Mouse (Mus musculus): ENCODE results near the gene Trip12. TPM values are rescaled to one million over a fixed set of nuclear protein-coding genes. Genes with fewer than 3 reads are reported as not detected.
A peak's percentile ranks its signal among the peaks of the same experiment; 100 is the strongest.

Trip12 gene
- 48.1 and 51.3 TPM in 2 replicates for polyA plus RNA-seq (2012; rRNA removed)

- no peaks in the 10 kb centered on the region for H3K36me3 ChIP-seq (ENCODE audit: control insufficient read depth, insufficient read depth, low read length)
- peak within 1 kb of the TSS; percentile 90 for H3K4me3 ChIP-seq (ENCODE audit: control insufficient read depth, insufficient read depth, low read length)
- TF ChIP-seq CTCF (IDR thresholded peaks at IDR 0.05; ENCODE audit: borderline replicate concordance, control insufficient read depth, extremely low read depth, insufficient read depth, low read length, poor library complexity): no peak
- TF ChIP-seq POLR2A (IDR thresholded peaks at IDR 0.05; ENCODE audit: control insufficient read depth, extremely low read depth, insufficient read depth, low read length, poor library complexity): no peak
- H3K27me3 ChIP-seq (ENCODE audit: control insufficient read depth, insufficient read depth, low read length): no peaks in the 10 kb centered on the region
- under 1% methylated on average over 39 of the region's 39 CpGs for WGBS
- peak within 1 kb of the TSS; percentile 72 for H3K27ac ChIP-seq (ENCODE audit: control insufficient read depth, insufficient read depth, low read length)
- peaks cover 7% of the 10 kb centered on the region for H3K4me1 ChIP-seq (replicated peaks; ENCODE audit: control insufficient read depth, insufficient read depth, low read length)
- no peak for DNase-seq
Observed at GRCm38 (mm10) chr1:84840018-84840664, at the start of gene Trip12. Trip12 (minus strand) TSS chr1:84840516.

- Histone ChIP-seq H3K36me3 (ENCODE audit: control insufficient read depth, insufficient read depth, low read length) (no peaks in the 10 kb centered on the region), H3K4me3 (ENCODE audit: control insufficient read depth, insufficient read depth, low read length) (no peak overlapping the region), H3K4me1 (replicated peaks; ENCODE audit: control insufficient read depth, insufficient read depth, low read length) (no peaks in the 10 kb centered on the region), H3K27ac (ENCODE audit: control insufficient read depth, insufficient read depth, low read length) (no peak overlapping the region), H3K27me3 (ENCODE audit: control insufficient read depth, insufficient read depth, low read length) (no peaks in the 10 kb centered on the region)
- WGBS: 93% methylated on average over 7 of the region's 7 CpGs
- no peak for TF ChIP-seq POLR2A (IDR thresholded peaks at IDR 0.05; ENCODE audit: control insufficient read depth, extremely low read depth, insufficient read depth, low read length, poor library complexity)
- TF ChIP-seq CTCF (IDR thresholded peaks at IDR 0.05; ENCODE audit: borderline replicate concordance, control insufficient read depth, extremely low read depth, insufficient read depth, low read length, poor library complexity): no peak
- DNase-seq: no peak
Observed at GRCm38 (mm10) chr1:84890005-84890393, 49.7 kb upstream of the Trip12 start.

DNA sequence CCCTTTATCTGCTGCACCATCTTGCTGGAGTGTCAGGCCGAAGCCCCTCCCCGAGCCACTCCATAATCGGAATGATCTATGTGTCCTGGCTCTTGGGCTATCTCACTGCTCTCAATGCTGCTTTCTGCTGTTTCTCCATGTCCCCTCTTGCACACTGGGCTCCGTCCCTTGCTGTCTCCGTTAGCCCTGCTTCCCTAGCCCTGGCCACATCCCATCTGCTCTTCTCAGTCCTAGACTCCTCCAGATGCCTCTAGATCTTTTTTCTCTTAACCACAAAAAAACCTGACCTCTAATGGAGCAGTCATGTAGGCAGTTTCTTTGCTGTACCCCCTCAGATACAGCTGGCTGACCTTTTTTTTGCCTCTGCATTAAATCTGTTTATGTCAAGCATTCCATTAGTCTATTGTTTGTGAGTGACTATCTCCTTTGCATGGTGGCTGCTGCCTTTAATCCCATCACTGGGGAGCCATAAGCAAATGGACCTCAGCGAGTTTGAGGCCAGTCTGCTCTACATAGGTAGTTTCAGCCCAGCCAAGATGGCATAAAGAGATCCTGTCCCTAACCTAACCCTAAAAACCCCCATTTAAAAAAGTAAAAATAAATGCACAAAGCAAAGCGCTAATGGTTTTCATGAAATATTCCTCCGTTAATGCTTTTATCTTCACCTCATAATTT lies 49.2 kb upstream of the Trip12 start:
- Histone ChIP-seq H3K27me3 (ENCODE audit: control insufficient read depth, insufficient read depth, low read length) (no peaks in the 10 kb centered on the region), H3K36me3 (ENCODE audit: control insufficient read depth, insufficient read depth, low read length) (no peaks in the 10 kb centered on the region)
- 88% methylated on average over 8 of the region's 8 CpGs for WGBS

GRCm38 (mm10) chr1:84885921-84886320 lies 45.6 kb upstream of the Trip12 start:
- 91% methylated on average over 6 of the region's 6 CpGs for WGBS
- Histone ChIP-seq H3K27me3 (ENCODE audit: control insufficient read depth, insufficient read depth, low read length) (no peaks in the 10 kb centered on the region), H3K36me3 (ENCODE audit: control insufficient read depth, insufficient read depth, low read length) (no peaks in the 10 kb centered on the region), H3K4me3 (ENCODE audit: control insufficient read depth, insufficient read depth, low read length) (no peak overlapping the region), H3K4me1 (replicated peaks; ENCODE audit: control insufficient read depth, insufficient read depth, low read length) (no peaks in the 10 kb centered on the region), H3K27ac (ENCODE audit: control insufficient read depth, insufficient read depth, low read length) (no peak overlapping the region)
- no peak for DNase-seq
- TF ChIP-seq CTCF (IDR thresholded peaks at IDR 0.05; ENCODE audit: borderline replicate concordance, control insufficient read depth, extremely low read depth, insufficient read depth, low read length, poor library complexity) (no peak), POLR2A (IDR thresholded peaks at IDR 0.05; ENCODE audit: control insufficient read depth, extremely low read depth, insufficient read depth, low read length, poor library complexity) (no peak)

More for the DNA sequence above, 49.2 kb upstream of the Trip12 start:
- no peak for DNase-seq
- no peak for TF ChIP-seq POLR2A (IDR thresholded peaks at IDR 0.05; ENCODE audit: control insufficient read depth, extremely low read depth, insufficient read depth, low read length, poor library complexity)
- no peak for TF ChIP-seq CTCF (IDR thresholded peaks at IDR 0.05; ENCODE audit: borderline replicate concordance, control insufficient read depth, extremely low read depth, insufficient read depth, low read length, poor library complexity)
- no peaks in the 10 kb centered on the region for H3K4me1 ChIP-seq (replicated peaks; ENCODE audit: control insufficient read depth, insufficient read depth, low read length)
- H3K27ac ChIP-seq (ENCODE audit: control insufficient read depth, insufficient read depth, low read length): no peak overlapping the region
- H3K4me3 ChIP-seq (ENCODE audit: control insufficient read depth, insufficient read depth, low read length): no peak overlapping the region

DNA sequence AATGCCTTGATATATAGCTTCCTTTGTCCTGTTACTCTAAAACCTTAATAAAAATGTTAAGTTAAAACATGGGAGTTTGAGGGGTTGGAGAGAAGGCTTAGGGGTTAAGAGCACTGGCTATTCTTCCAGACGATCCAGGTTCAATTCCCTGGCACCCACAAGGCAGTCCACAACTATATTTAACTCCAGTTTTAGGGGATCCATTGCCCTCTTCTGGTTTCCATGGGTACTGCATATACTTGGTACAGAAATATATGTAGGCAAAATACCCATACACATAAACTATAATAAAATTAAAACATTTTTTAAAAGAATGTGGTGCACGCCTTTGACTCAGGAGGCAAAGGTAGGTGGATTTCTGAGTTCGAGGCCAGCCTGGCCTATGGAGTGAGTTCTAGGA lies 44.9 kb upstream of the Trip12 start:
- Histone ChIP-seq H3K4me3 (ENCODE audit: control insufficient read depth, insufficient read depth, low read length) (no peak overlapping the region), H3K27me3 (ENCODE audit: control insufficient read depth, insufficient read depth, low read length) (no peaks in the 10 kb centered on the region), H3K4me1 (replicated peaks; ENCODE audit: control insufficient read depth, insufficient read depth, low read length) (no peaks in the 10 kb centered on the region), H3K27ac (ENCODE audit: control insufficient read depth, insufficient read depth, low read length) (no peak overlapping the region), H3K36me3 (ENCODE audit: control insufficient read depth, insufficient read depth, low read length) (no peaks in the 10 kb centered on the region)
- DNase-seq: peak; percentile 10
- 89% methylated on average over 3 of the region's 3 CpGs for WGBS
- TF ChIP-seq CTCF (IDR thresholded peaks at IDR 0.05; ENCODE audit: borderline replicate concordance, control insufficient read depth, extremely low read depth, insufficient read depth, low read length, poor library complexity): no peak
- TF ChIP-seq POLR2A (IDR thresholded peaks at IDR 0.05; ENCODE audit: control insufficient read depth, extremely low read depth, insufficient read depth, low read length, poor library complexity): no peak

- Histone ChIP-seq H3K27me3 (ENCODE audit: control insufficient read depth, insufficient read depth, low read length) (no peaks in the 10 kb centered on the region), H3K4me1 (replicated peaks; ENCODE audit: control insufficient read depth, insufficient read depth, low read length) (no peaks in the 10 kb centered on the region), H3K4me3 (ENCODE audit: control insufficient read depth, insufficient read depth, low read length) (no peak overlapping the region), H3K27ac (ENCODE audit: control insufficient read depth, insufficient read depth, low read length) (no peak overlapping the region), H3K36me3 (ENCODE audit: control insufficient read depth, insufficient read depth, low read length) (no peaks in the 10 kb centered on the region)
- TF ChIP-seq POLR2A (IDR thresholded peaks at IDR 0.05; ENCODE audit: control insufficient read depth, extremely low read depth, insufficient read depth, low read length, poor library complexity): no peak
- TF ChIP-seq CTCF (IDR thresholded peaks at IDR 0.05; ENCODE audit: borderline replicate concordance, control insufficient read depth, extremely low read depth, insufficient read depth, low read length, poor library complexity): no peak
- 87% methylated on average over 4 of the region's 4 CpGs for WGBS
- no peak for DNase-seq
Observed at GRCm38 (mm10) chr1:84883889-84884288, 43.6 kb upstream of the Trip12 start.
